Mouse (Mus musculus) heart, postnatal 10 days (tissue): ENCODE data around the gene Olfr115. TPM values are rescaled to one million over a fixed set of nuclear protein-coding genes. Genes with fewer than 3 reads are reported as not detected.

Experiments used
- DNase-seq, 2 experiments: peaks; one replicate each; pipeline ENCODE4 v3.0.0; 2021
- intact Hi-C: fragments of 180-260 bp; cut with DNase I; formaldehyde crosslinking; loops from one replicate; pipeline ENCODE4 v1.15.1; 2025
- total RNA-seq, 2 experiments: library from RNA; stranded (reverse); gene quantifications; 2 replicates each; pipeline ENCODE4 v1.2.3; 2021

Olfr115 gene
- not detected for total RNA-seq

GRCm38 (mm10) chr17:37627009-37627408 is at the start of gene Olfr115, which contains the start of gene Olfr116:
Gene Olfr115 (minus strand): TSS chr17:37627109.
Gene Olfr116 (minus strand): TSS chr17:37627199.
- DNase-seq = no peak
- intact Hi-C loops = no loop called here

DNA sequence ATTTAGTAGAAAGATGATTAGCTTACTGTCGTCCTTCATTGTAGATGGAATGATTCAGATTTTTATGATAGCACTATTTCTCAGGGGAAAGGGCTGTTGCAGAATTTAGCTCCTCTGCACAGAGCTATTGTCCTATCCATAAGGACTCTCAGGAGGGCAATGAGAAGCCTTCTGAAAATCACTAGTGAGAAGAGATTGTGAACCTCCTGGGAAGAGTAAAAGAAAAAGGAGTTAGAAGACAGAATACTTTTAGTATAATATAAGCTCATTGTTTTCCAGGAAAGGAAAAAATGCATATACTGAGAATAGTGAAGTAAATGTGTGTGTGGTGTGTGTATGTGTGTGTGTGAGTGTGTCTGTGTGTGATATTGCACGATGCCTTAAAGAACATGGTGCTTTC is 39.8 kb upstream of the Olfr115 start, which contains the start of gene Olfr118:
Olfr118 (plus strand) TSS at position 301 of the 400 bp plus-strand sequence.
- DNase-seq = no peak
- intact Hi-C loops = no loop called here

DNA sequence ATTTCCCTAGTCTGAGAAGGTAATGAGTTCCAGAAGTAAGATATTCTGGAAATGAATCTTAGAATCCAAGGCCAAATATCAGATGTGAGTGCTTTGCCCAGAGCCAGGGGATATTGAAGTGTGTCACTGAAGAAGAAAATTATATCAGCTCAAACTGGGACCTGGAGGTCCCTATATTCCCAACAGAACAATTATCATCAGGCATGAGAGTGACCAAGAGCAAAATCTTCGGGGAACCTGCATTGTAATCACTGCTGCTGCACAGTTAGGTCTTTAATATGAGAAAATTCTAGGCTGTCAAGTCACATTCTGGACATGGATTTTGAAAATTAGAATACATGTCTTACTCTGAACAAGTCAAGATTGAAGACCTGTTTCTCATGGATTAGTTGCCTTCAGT is 36.8 kb upstream of the Olfr115 start, which contains the start of gene Olfr117:
Olfr117 (minus strand) TSS at position 101 of the 400 bp plus-strand sequence.
- intact Hi-C loops = no loop called here
- no peak for DNase-seq

DNA sequence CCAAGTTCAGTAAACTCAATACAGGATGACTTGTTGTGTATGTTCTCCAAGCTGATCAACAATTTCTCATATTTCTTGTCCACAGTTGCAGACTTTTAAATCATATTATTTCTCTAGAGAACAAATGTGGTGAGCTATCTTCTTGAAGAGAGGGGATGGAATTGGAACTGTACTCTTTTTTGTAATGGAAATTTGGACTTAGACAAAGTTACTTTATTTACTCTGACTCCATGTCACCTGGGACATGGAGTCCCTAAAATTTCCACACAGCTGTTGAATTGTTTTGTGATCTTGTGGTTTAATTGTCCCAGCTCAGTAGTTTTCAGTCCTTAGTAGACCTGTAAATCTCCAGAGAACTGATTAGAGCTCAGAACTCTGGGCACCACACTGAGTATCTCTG is 34.3 kb downstream of the Olfr115 start, which contains the start of gene Olfr114:
Olfr114 (minus strand) TSS at position 101 of the 400 bp plus-strand sequence.
- intact Hi-C loops = no loop called here
- no peak for DNase-seq

GRCm38 (mm10) chr17:37577563-37577962 is 49.3 kb downstream of the Olfr115 start, which contains the start of gene Olfr113:
Gene Olfr113 (minus strand): TSS chr17:37577663.
- no peak for DNase-seq
- intact Hi-C loops = no loop called here

DNA sequence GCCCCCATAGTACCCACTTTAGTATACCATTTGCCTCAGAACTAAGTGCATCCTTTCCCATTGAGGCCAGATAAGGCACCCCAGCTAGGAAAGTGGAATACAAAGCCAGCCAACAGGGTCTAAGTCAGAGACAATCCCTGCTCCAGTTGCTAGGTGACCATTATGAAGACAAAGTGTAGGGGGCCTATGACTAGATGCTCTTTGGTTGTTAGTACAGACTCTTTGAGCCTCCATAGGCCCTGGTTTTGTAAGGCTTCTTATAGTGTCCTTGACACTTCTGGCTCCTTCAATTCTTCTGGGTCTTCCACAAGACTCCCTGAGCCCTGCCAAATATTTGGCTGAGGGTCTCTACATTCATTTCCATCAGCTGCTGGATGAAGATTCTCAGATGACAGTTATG is 57.6 kb downstream of the Olfr115 start, which contains the start of gene Olfr112:
Olfr112 (minus strand) TSS at position 101 of the 400 bp plus-strand sequence.
- intact Hi-C loops = no loop called here
- no peak for DNase-seq

Other genes with a start within 250 kb of the Olfr115 start
- not detected for gene Olfr105-ps, start 248.1 kb downstream of the Olfr115 start, total RNA-seq
- gene Olfr106-ps, start 236.7 kb downstream of the Olfr115 start, total RNA-seq = not detected
- not detected for gene Olfr107, start 227.9 kb downstream of the Olfr115 start, total RNA-seq
- not detected for gene Olfr108, start 181.6 kb downstream of the Olfr115 start, total RNA-seq
- not detected for gene Olfr109, start 168.2 kb downstream of the Olfr115 start, total RNA-seq
- gene H2-M2, start 143.6 kb downstream of the Olfr115 start, total RNA-seq = not detected
- gene Olfr110, start 134.6 kb downstream of the Olfr115 start, total RNA-seq = not detected
- not detected for gene Olfr111, start 119.1 kb downstream of the Olfr115 start, total RNA-seq
- gene Olfr112, start 57.7 kb downstream of the Olfr115 start, total RNA-seq = not detected
- not detected for gene Olfr113, start 49.4 kb downstream of the Olfr115 start, total RNA-seq
- not detected for gene Olfr114, start 34.4 kb downstream of the Olfr115 start, total RNA-seq
- not detected for gene Olfr116, start 90 bp upstream of the Olfr115 start, total RNA-seq
- gene Olfr117, start 36.7 kb upstream of the Olfr115 start, total RNA-seq = not detected
- not detected for gene Olfr118, start 39.9 kb upstream of the Olfr115 start, total RNA-seq
- not detected for gene Olfr119, start 69.5 kb upstream of the Olfr115 start, total RNA-seq
- gene Olfr120, start 94.7 kb upstream of the Olfr115 start, total RNA-seq = not detected
- gene Olfr121, start 121.7 kb upstream of the Olfr115 start, total RNA-seq = not detected
- not detected for gene Olfr122, start 141.5 kb upstream of the Olfr115 start, total RNA-seq
- not detected for gene Olfr123, start 166.4 kb upstream of the Olfr115 start, total RNA-seq
- gene Olfr124, start 172.8 kb upstream of the Olfr115 start, total RNA-seq = not detected
- not detected for gene Olfr125, start 205.8 kb upstream of the Olfr115 start, total RNA-seq
- gene Olfr126, start 220.4 kb upstream of the Olfr115 start, total RNA-seq = not detected